Mouse (Mus musculus): ENCODE measurements at regions not wholly inside any gene's neighbourhood (a gene's known extent, or its start where the extent isn't known, plus 50 kb on each side); places are given as distances from the start of the nearest gene placed in this dataset.

DNA sequence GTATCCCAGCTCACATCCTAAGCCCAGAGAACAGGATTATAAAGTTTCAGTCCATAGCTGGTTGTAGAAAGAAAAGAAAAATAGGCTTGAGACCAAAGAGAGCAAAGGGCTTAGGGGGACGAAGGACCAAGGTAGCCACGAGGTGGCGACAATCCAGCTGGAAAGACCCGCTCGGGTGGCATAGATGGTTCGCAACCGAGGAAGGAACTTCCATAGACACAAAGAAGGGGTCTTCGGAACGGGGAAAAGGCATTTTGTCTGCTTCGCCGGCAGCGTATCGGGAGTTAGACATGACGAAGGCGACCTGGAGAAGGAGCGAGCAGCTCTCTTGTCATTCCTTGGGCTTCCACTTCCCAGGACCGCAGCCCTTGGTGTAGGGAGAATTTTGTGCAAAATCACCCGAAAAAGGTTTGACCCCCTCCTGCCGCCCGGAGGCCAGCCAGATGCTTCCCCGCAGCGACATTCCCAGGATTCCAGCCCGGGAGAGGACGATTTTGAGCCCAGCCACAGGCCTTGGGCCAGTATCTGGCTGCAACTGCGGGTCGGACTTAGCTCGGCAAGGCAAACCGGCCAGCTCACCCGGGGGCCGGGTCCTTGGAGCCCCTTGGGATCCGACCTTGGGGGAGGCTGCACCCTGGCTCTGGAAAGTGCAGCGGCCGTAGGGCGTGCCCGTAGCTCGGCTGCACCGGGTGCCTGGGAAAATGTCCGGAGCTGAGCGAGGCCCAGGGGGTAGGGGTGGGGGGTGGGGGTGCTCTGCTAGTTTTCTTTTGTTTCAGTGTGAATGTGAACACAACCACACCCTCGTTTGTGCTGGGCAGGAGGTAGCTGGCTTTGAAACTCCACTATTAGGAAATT, 184.5 kb upstream of the Foxn2 start:
- intact Hi-C loops (cut with DNase I), result loop anchor here (2.0 to 10.0 kb wide), 4 partner anchors 49 to 386 kb away; partner anchors contain the start of gene Fbxo11
- peak; percentile 76 for DNase-seq

DNA sequence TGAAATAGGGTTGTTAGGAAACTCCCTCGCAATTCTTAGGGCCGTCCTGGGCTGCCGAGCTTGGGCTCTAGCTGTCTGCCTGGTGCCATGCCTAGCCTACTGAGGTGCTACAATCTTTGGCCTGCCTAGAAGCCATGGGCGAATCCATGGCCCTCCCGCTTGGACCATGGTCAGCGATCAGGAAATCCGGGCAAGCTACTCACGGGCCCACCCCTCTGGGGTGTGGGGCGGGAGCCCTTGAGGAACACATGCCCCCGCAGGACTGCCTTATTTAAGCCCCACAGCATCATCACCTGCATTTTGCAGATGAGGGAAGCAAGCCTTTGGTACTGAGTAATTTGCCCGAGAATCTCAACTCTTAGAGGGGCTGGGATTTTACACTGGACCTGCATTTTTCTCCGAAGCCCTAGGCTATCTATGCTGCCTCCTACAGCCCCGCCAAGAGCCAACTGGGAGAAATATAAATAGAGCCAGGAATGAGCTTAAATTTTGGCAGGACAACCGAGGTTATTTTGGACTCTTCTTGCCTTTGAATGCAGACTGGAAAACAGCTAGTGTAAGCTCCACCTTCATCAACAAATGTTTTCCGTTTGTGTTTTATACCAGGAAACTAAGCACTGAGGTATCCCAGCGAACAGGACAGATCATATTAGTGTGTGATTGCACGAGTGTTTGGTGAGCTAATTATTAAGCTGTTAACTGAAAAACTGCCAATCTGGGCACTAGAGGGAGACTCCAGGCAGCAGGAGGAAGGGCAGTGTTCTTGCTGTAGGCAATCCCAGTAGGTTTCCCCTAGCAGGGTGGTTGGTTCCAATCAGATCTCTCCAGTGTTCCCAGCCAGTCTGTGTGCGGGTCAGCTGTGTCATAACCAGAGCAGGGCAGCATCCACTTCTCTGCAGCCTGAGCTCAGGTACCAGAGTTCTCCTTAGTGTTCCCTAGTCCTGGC, 183.6 kb upstream of the Foxn2 start:
- intact Hi-C loops (cut with DNase I), result loop anchor here (2.0 to 10.0 kb wide), 4 partner anchors 48 to 385 kb away; partner anchors contain the start of gene Fbxo11
- peak; percentile 55 to 73 for DNase-seq

DNA sequence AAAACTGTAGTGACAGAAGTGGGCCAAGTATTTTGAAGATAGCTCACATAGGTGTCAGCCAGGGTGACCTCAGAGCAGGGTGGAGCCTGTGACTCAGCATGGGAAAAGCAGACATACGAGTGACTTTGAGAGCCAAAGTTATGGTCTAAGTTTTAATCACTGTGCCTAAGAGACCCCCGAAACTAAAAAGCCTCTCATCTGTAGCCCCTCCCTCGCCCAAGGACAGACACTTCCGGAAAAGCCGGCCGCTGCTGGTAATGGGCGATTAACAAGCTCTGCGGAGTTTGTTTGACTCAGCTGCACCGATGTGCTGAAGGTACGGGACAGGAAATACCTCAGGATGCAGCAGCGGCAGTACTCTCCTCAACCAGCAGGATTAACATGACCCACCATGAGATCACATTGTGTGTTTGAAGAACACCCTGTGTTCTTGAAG, 182.1 kb upstream of the Foxn2 start:
- intact Hi-C loops (cut with DNase I), result loop anchor here (5.0 to 10.0 kb wide), 3 partner anchors 124 to 384 kb away; partner anchors contain the start of gene Fbxo11
- DNase-seq, result no peak

DNA sequence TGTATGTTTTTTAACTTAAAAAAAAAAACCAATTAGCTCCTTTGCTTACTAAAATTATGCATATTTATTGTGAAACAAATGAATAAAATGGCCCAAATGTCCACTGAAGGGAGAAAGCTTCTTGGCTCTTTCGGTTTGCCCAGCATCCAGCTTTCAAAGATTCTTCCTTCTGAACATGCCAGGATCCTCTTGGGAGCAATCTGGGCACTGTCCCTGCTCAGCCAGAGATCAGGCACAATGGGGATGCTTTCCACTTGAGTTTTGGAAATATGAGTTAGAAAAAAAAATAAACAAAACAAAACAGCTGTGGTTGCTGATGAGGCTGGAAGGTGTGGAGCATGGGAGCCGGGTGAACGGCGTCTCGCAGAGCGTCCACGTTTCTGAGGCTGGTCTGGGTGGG, 180.3 kb upstream of the Foxn2 start:
- intact Hi-C loops (cut with DNase I), result no loop called here
- DNase-seq, result no peak

DNA sequence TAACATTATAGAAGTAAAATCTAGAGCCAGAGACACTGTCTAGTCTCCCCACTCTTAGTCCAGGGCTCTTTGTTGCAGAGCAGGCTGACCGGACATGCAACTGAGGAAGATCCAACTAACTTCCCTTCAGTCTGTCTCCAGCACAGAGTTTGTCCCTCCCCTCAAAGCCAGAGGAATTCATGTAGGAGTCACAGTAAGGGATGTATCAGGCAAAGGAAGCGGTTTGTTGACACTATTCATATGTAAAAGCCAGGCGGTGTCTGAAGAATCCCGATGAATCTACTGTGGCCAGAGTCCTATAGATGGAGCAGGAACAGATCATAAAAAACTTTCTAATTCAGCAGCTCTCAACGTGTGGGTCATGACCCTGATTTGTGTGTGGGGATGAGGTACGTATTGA, 179.7 kb upstream of the Foxn2 start:
- intact Hi-C loops (cut with DNase I), result no loop called here

DNA sequence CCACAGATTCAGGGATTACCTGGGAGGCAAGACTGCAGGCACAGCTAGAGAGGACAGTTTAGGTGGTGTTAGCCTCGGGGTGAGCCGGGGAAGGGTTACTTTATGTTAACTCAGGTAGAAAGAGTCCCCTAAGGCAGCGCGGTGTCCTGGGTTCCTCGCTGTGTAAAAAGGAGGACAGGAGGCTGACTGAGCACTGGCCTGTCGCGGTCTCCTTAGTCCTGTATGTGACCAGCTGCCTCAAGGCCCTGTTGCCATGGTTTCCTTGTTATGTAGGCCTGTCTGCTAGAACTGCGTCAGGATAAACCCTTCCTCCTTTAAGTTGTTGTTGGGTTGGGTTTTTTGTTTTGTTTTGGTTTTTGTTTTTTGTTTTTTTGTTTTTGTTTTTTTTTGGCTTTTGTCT, 179.0 kb upstream of the Foxn2 start:
- no peak for DNase-seq
- intact Hi-C loops (cut with DNase I), result no loop called here

More for the DNA sequence above, 179.7 kb upstream of the Foxn2 start:
- DNase-seq, result no peak

DNA sequence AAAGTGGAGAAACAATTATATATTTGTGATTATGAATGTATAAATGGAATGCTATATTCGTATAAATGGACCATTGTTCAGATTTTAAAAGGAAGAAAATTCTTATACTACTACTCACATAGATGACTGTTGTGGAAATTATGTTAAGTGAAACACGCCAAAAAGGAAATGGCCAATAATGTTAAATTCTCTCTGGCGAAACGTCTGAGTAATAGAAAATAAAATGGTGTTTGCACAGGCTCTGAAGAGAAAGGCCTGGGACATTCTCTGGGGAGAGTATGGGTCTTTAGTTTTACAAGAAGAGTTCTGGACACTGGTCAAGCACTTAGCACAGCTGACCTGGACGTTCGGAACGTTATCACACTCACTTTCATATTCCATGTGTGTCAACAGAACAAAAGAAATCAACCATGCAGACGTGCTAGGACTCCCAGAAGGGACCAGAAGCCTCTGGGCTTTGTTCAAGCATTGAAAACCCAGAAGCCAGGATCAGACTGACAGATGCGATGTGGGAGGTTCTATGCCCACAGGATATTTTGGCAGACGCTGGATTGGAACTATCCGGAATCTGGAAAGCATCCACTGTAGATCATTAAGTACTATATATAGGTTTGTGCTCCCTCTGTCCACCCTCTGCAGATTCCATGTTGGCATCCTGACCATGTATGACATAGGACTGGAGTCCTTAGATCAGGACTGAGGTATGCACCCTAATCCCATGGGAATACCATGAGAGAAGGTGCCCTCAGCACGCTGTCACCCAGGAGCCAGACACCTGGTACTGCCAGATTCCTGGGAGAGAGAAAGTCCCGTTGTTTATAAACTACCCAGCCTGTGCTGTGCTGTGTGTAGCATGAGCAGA, 178.0 kb upstream of the Foxn2 start:
- intact Hi-C loops (cut with DNase I), result no loop called here
- no peak for DNase-seq

DNA sequence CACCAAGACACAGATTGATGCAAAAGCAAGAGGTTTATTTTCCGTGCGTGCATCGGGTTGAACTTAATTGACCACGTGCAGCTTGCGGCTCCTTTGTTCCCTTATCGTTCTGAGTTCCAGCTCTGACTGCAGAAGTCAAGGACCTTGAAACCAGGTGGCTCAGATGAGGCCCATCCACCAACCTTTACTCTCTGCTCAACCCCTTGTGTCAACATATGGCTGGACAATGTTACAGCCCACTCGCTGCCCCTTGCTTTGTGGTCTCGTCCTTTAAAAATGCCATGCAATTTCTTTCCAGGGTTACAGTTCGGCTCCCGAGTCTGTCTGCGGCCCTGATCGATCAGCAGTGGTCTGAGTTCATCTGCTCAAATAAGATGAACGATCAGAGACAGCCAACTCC, 175.2 kb upstream of the Foxn2 start:
- intact Hi-C loops (cut with DNase I), result no loop called here
- no peak for DNase-seq

DNA sequence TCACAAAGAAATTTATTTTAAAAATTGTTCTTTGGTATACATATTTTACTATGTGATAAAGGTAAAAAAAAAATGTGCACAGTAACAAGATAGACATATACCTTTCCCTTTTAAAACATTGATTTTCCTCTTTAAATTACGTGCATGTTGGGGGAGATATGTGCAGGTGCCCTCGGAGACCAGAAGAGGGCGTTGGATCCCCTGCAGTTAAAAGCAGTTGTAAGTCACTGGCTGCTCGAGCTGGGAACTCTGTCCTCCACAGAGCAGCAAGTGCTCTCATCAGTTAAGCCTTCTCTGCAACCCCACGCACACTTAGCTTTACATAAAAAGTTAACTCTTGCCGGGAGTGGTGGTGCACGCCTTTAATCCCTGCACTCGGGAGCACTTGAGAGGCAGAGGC, 172.3 kb upstream of the Foxn2 start:
- no peak for DNase-seq
- intact Hi-C loops (cut with DNase I), result no loop called here

DNA sequence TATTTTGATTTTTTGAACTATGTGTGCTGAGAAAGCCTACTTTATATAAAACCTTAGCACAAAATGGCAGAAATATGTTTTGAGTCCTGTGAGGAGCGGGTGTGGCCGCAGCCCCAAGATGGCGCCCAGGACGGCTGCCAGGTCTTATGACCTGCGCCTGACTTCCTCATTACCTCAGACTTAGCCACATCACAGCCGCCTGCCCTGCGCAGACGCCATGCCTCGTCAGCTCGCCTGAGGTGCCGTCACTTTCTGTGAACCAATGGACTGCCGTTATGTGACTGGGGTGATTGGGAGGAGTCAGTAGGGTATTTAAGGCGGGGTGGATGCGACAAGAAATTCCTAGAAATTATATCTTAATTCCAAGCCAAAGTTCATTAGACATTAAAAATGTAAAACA, 171.7 kb upstream of the Foxn2 start:
- intact Hi-C loops (cut with DNase I), result no loop called here
- DNase-seq, result no peak

DNA sequence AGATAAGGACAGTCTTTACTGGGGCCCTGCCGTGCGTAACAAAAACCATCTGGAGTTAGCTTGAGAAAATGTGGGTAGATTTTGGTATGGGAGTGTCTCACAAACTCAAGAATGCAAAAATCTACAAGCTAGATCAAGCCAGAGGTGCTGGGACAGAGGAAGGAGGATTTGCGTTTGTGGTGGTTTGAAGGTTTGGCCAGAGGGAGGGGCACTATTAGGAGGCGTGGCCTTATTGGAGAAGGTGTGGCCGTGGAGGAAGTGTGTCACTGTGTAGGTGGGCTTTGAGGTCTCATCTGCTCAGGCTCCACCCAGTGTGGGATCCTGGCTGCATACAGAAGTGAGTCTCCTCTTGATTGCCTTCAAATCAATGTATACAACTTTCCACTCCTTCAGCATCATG, 169.6 kb upstream of the Foxn2 start:
- intact Hi-C loops (cut with DNase I), result no loop called here
- DNase-seq, result no peak

DNA sequence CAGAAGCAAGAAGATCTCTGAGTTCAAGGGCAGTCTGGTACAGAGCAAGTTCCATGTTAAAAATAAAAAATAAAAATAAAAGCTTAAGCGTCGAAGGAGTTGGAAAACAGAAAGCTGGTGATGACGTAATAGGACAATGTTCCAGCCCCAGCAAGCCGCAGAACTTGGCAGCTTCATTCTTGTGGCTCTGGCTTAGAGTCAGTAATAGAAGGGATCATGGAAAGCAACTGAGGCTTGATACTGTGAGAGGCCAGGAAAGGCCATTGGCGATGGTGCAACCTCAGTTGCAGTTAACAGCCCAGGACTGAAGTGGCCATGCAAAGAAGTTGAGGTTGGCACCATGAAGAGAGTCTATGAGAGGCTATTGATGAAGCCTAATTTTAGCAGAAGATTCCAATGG, 168.3 kb upstream of the Foxn2 start:
- DNase-seq, result no peak
- intact Hi-C loops (cut with DNase I), result no loop called here

DNA sequence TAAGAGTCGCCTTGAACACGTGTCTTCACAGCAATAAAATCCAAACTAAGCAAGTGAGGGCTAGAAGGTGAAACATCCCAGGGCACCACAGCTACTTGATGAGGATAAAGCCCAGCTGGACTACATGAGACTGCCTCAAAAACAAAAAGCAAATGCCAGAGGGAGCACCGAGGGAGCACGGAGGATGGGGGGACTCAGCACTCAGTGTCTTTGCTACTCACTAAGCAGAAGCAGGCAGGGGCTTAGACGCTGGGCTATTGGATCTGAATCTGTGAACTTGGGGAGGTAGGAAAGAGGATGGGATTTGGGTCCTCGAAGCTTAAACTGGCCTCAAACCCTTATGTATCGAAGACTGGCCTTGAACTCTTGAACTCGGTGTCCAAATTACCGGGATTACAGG, 167.0 kb upstream of the Foxn2 start:
- intact Hi-C loops (cut with DNase I), result no loop called here
- DNase-seq, result no peak

DNA sequence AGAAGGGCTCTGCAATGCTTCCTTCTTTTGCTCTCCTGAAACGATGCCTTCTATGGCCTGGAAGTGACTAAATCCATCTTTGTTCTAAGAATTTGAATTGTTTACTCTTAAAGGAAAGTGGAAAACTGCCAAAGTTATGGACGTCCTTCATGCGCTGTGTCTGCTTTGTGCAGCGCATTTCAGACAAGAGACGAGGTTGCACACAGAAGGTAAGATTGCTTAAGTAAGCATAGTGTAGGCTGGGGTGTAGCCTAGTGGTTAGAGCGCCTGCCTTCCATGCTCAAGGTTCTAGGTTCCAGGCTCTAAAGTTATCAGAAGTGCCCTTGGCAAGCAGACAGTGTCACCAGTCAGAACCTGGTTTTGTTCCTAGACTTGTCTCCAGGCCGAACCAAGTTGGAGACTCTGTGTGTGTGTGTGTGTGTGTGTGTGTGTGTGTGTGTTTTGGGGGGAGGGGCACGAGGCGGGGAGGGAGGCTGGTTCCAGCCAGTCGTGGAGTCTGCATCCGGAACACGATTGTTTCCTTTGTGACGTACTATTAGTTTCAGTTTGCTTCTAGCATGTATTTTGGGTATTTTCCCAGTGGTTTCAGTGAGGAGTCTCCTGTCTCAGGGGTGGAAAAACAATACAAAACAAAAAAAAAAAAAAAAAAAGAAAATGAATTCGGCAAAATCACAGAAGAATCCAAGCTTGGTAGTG, 166.4 kb upstream of the Foxn2 start:
- peak in 1 of 2 experiments; percentile 38 for DNase-seq
- intact Hi-C loops (cut with DNase I), result no loop called here

DNA sequence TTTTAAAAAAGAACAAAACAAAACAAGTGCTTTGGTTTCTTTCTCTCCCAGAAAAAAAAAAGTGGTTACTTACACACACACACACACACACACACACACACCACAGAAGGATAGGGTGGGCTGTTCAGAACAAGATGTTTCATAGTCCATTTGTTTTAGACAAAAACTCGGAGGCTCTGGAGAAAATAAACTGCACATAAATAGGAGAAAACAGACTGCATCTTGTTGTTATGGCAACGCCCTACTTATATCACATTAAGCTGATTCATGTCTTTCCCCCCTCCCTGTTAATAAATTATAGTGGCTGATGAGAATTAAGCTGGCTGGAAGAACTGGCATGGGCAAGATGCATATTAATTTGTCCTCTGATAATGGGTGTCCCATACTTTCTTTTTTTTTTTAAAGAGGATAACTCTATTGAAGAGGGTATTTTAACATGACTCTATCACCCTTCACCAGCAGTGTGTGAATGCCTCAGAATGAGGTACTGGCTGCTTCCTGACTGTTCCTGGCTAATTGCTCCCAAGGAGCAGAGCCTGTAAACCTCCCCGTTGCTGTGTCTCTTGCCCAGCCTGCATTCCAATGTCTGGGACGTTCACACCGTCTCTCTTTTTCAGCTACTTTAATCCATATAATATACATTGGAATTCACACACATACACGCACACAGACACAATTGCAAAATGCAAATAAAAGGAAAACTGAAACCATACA, 165.6 kb upstream of the Foxn2 start:
- no peak for DNase-seq
- intact Hi-C loops (cut with DNase I), result no loop called here

DNA sequence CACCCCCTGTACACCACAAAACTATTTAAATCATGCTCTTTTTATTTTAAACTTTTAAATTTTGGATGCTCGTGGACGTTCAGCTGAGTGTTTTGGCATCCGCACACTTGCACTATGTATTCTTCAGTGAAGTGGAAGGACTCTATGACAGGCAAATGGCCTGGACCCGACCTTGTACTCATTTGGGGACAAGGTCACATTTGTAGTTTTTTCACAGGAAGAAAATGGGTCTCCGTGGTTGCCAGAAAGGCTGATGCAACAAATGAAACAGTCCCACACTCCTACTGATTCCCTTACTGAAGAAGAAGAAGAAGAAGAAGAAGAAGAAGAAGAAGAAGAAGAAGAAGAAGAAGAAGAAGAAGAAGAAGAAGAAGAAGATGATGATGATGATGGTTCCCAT, 160.9 kb upstream of the Foxn2 start:
- intact Hi-C loops (cut with DNase I), result loop anchor here (5.0 kb wide), 1 partner anchor 38 kb away; no protein-coding TSS in a partner anchor
- no peak for DNase-seq

DNA sequence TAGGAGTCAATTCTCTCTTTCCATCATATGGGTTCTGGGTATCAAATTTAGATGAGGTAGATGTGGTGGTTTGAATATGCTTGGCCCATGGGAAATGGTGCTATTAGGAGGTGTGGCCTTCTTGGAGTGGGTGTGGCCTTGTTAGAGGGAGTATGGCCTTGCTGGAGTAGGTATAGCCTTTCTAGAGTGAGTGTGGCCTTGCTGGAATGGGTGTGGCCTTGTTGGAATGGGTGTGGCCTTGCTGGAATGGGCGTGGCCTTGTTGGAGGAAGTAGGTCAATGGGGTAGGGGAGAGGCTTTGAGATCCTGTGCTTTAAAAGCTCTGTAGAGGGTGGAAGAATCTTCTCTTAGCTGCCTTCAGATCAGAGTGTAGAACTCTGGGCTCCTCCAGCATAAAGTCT, 157.8 kb upstream of the Foxn2 start:
- intact Hi-C loops (cut with DNase I), result loop anchor here (5.0 kb wide), 1 partner anchor 35 kb away; no protein-coding TSS in a partner anchor
- DNase-seq, result no peak

DNA sequence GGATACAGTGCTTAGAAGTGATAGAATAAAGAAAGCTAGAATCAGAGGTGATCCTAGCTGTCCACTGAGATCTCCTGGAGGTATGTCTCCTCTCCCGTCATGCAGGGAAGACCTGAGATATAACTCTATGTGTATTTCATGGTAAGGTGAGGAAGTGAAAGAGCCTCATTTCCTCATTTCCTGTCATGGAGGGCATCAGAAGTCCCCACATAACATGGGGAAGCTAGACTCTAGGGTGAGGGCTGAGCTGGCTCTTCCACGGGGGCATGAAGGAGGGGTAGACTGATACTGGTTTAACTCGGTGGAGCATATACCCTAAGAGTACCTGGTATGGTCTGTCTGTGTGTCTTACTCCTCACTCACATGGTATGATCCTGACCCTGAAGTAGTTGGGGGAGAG, 156.0 kb upstream of the Foxn2 start:
- intact Hi-C loops (cut with DNase I), result loop anchor here (5.0 kb wide), 1 partner anchor 33 kb away; no protein-coding TSS in a partner anchor
- DNase-seq, result no peak

DNA sequence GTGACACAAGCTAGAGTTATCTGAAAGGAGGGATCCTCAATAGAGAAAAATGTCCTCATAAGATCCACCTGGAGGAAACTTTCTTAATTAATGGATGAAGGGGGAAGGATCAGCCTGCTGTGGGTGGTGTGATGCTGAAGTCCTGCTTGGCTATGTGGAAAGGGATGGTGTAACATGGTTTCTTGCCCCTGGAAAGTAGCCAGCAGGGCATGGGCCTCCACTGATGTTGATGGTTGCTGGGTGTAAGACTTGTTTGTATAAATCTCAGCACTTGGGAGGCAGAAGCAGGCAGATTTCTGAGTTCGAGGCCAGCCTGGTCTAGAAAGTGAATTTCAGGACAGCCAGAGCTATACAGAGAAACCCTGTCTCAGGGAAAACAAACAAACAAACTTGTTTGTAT, 152.7 kb upstream of the Foxn2 start:
- intact Hi-C loops (cut with DNase I), result loop anchor here (2.0 kb wide), 1 partner anchor 223 kb away; no protein-coding TSS in a partner anchor
- no peak for DNase-seq
